Mouse (Mus musculus): ENCODE results near the gene Cox6b1. TPM values are rescaled to one million over a fixed set of nuclear protein-coding genes. Genes with fewer than 3 reads are reported as not detected.

Gene Cox6b1
- polyA plus RNA-seq, 1 experiment from 2014 or later: 871 TPM

DNA sequence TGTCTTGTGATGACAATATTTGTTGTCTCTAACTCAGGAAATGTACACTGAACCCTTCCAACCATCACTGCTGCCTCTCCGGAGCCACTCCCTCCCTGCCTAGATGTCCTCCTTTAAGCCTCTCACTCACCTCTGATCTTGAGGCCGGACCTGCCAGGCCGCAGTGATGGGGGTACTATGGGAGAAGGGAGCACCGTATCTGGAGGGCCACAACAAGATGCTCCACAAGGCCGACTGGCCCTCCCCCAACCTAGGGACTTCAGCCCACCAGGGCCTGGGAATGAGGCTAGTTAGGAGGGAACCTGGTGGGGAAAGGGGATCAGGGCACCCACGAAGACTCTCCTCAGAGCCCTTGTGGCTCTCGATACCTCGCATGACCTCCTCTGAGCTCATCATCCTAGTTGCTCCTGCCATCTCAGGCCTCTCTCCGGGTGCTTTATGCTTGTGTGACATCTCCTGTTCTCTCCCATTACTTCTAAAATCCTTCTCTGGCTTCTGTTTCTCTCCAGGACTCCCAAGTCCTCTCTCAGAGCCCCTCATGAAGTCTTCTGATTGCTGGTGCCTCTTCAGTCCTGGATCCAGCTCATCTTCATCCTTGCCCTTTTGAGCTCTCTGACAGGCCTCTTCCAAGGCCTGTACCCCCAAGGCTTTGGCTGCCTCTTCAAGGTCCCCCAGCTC lies 34.9 kb downstream of the Cox6b1 start:
- no peak overlapping the region for H3K4me2 ChIP-seq
- WGBS: 88% methylated on average over 9 of the region's 9 CpGs
- H3K36me3 ChIP-seq (replicated peaks): peaks cover 7% of the 10 kb centered on the region
- H3K4me1 ChIP-seq: peaks cover 26% of the 10 kb centered on the region
- ATAC-seq (ENCODE audit: low FRiP score): no peak
- H3K9ac ChIP-seq: no peak overlapping the region
- no peak overlapping the region for H3K4me3 ChIP-seq (replicated peaks)
- no peak overlapping the region for H3K27ac ChIP-seq
- no peaks in the 10 kb centered on the region for H3K9me3 ChIP-seq
- H3K27me3 ChIP-seq: no peaks in the 10 kb centered on the region

DNA sequence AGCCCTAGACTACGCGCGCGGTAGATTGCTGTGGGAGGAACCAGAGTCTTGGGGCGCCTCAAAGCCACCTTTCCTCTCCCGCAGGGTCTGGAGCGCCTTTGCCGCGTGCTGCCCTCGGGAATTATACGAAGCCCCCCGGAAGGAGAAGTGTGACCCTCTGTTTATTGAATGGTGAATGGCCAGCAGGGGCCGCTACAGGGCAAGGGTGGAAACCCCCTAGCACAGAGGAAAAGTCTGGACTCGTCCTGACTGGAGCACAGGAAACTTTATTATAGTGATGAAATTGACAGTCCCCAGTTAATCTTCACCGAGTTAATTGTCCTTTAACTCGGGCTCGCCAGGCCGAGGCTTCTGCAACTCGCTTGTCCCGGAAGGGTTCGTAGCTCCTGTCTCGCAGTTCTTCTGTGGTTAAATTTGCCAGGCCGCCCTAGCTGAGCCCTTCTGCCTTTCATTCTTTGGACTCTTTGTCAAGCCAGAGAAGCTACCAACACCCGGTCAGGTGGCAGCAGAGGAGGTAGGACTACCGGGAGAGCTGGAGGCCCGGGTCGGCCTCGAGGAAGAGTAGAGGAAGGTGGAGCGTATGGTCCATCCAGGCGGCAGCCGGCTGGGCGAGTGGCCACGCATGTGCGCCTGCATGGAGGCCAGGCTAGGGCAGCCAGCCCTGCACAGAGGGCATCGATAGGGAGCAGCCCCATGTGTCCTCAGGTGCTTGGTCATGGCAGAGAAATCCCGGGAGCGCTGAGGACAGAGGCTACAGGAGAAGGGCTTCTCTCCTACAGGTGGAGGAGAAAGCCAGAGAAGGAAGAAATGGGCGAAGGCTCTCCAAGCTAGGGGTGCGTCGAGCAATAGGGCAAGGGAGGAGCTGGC lies 36.3 kb downstream of the Cox6b1 start:
- Histone ChIP-seq H3K9ac (peak overlapping the region; percentile 99), H3K4me2 (peak overlapping the region; percentile 96), H3K4me3 (replicated peaks) (peak overlapping the region; percentile 99), H3K27ac (peak overlapping the region; percentile 95), H3K4me1 (peaks cover 27% of the 10 kb centered on the region), H3K27me3 (no peaks in the 10 kb centered on the region), H3K9me3 (no peaks in the 10 kb centered on the region), H3K36me3 (replicated peaks) (peaks cover 21% of the 10 kb centered on the region)
- ATAC-seq (ENCODE audit: low FRiP score): peak; percentile 60
- 29% methylated on average over 40 of the region's 40 CpGs for WGBS

DNA sequence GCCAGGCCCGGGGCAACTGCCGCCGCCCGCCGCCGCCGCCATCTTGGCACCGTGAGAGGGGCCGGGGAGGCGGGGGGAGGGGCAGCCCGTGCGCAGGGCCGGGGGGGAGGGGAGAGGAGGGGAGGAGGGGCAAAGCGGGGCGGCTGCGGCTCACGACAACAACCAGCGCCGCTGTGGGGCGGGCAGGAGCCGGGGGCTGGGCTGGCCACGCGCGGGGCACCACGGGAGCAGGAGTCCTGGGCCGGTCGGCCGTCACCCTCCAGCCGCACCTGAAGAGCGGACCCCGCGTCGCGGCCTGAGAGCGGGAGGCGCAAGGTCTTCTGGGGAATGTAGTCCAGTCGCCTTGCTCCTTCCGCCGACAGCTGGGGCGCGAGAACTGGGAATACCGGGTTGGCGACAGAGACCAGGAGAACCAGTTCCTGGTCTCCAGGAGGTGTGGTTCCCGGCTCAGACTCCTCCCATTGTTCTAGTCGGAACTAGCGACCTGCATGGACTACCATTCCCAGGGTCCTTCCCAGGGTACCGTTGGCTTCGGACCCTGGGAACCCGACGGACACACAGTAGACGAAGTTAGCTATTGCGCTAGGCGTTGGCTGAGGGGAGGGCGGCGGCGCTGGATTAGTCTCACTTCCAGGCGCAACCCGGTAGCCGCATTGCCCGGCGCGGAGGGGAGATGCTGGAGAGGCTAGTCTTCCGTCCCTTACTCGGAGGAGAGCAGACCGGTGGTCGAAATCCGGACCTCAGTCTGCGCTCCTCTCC lies 37.1 kb downstream of the Cox6b1 start, which contains the start of gene Kmt2b:
Gene Kmt2b (minus strand): TSS at position 51 of the 759 bp plus-strand sequence.
- H3K27ac ChIP-seq: peak within 1 kb of the TSS; percentile 95
- H3K9me3 ChIP-seq: no peaks in the 10 kb centered on the region
- H3K4me3 ChIP-seq (replicated peaks): peak within 1 kb of the TSS; percentile 99
- H3K4me2 ChIP-seq: peak within 1 kb of the TSS; percentile 96
- peaks cover 29% of the 10 kb centered on the region for H3K36me3 ChIP-seq (replicated peaks)
- WGBS: under 1% methylated on average over 51 of the region's 68 CpGs
- H3K4me1 ChIP-seq: peaks cover 27% of the 10 kb centered on the region
- H3K9ac ChIP-seq: peak within 1 kb of the TSS; percentile 99
- H3K27me3 ChIP-seq: no peaks in the 10 kb centered on the region
- peak; percentile 96 for ATAC-seq (ENCODE audit: low FRiP score)

DNA sequence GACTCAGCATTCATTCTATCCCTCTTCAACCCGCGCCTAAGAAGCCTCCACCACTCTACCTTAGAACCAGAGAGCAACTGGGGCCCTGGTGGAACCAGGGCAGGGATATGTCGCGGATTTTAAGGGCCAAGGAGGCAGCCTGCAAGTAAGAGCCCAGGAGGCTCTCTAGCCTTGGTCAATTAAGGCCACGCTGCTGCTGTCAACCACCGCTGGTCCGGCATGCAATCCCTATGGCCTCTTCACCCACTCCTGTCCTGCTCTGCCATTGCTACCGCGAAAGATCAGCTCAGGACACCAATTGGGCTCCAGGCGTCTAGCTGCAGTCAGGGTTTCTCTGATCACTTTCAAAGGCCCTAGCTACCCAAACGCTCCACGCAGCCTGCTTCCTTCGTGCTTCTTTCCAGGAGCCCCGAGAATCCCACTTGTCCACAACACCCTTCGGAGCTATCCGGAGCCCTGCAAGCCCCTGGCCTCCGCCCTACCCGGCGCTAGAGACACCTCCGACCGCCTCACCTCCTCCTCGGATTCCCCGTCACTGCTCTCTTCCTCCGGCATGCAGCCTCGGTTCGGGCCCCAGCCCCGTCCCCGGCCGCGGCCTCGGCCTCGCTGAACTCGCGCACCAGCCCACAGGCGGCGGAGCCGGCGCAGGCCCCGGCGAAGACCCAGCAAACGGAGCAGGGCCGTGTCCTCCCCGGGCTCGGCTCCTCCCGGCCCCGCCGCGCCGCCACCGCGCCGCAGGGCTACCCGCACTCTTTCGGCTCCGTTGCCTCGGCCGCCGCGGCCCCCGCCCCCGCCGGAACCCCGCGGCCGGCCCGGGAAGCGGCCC lies 37.9 kb downstream of the Cox6b1 start:
- Histone ChIP-seq H3K9me3 (no peaks in the 10 kb centered on the region), H3K4me3 (replicated peaks) (peak overlapping the region; percentile 99), H3K27ac (peak overlapping the region; percentile 95), H3K9ac (peak overlapping the region; percentile 99), H3K27me3 (no peaks in the 10 kb centered on the region), H3K4me2 (peak overlapping the region; percentile 96), H3K4me1 (peaks cover 27% of the 10 kb centered on the region), H3K36me3 (replicated peaks) (peaks cover 37% of the 10 kb centered on the region)
- ATAC-seq (ENCODE audit: low FRiP score): peak; percentile 55
- under 1% methylated on average over 59 of the region's 67 CpGs for WGBS

DNA sequence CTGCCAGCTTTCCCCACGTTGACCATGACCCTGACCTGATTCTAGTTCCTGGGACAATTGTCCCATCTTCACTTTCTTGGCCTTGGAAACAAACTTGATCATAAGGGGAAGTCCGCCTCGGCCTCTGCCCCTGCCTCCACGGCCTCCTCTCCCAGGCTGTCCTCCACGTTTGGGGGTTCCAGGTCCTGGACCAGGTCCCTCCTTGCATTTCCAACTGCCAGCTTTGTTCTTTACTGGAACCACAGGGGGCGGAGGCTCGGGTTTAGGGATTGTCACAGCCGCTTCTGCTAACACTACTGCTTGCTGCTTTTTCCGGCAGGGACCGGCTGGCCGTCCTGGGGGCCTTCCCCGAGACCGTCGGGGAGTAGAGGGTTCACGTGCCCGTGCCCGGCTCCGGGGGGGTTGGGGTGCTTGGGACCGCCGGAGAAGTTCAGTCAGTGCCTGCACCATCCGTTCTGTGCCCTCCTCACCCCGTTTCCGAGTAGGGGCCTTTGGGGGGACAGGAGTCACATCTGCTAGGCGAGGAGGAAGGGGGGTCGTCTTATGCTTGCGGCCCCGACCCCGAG lies 39.4 kb downstream of the Cox6b1 start:
- Histone ChIP-seq H3K4me1 (peaks cover 24% of the 10 kb centered on the region), H3K9ac (peak overlapping the region; percentile 99; the same call in 1 of the 2 replicates), H3K4me3 (replicated peaks) (peak overlapping the region; percentile 99), H3K27ac (no peak overlapping the region), H3K4me2 (peak overlapping the region; percentile 96), H3K9me3 (no peaks in the 10 kb centered on the region), H3K36me3 (replicated peaks) (peaks cover 52% of the 10 kb centered on the region), H3K27me3 (no peaks in the 10 kb centered on the region)
- no peak for ATAC-seq (ENCODE audit: low FRiP score)
- 92% methylated on average over 28 of the region's 28 CpGs for WGBS

DNA sequence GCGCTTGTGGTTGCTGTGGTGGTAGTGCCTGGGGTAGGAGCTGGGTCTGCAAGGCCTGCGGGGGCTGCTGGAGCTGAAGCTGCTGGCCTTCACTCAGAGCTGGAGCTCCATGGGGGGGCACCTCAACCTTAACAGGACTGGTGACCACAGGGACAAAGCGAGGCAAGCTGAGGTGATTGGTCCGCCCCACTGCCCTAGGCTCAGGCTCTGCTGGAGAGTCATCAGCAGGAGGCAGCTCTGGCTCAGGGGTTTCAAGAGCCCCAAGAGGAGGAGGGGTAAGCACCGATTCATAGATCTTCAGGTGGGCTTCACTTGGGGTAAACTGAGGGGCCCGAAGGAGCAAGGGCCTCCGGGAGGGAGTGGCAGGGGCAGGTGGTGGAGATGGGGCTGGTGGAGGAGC lies 40.8 kb downstream of the Cox6b1 start:
- Histone ChIP-seq H3K9ac (no peak overlapping the region), H3K36me3 (replicated peaks) (peaks cover 66% of the 10 kb centered on the region), H3K9me3 (no peaks in the 10 kb centered on the region), H3K4me3 (replicated peaks) (no peak overlapping the region), H3K4me2 (no peak overlapping the region), H3K4me1 (peaks cover 24% of the 10 kb centered on the region), H3K27ac (no peak overlapping the region), H3K27me3 (no peaks in the 10 kb centered on the region)
- WGBS: 94% methylated on average over 7 of the region's 7 CpGs
- ATAC-seq (ENCODE audit: low FRiP score): no peak

DNA sequence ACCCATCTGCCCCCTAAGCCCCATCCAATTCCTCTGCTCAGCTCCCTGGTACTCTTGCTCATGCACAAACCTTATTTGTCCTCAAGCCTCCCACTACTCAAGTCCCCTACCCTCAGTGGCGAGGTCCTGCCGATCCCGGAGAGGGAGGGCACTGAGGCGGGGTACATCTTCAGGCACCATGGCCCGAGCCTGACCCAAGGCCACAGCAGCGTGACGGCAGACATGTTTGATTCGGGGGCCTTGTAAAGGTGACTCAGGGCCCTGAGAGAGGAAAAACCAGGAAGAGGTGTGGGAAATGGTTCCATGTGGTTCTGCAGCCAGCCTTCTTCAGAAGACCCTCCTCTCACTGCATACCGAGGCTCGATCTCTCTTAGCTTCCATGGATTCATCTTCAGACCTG lies 41.6 kb downstream of the Cox6b1 start:
- H3K9ac ChIP-seq: no peak overlapping the region
- peaks cover 18% of the 10 kb centered on the region for H3K4me1 ChIP-seq
- ATAC-seq (ENCODE audit: low FRiP score): no peak
- H3K9me3 ChIP-seq: no peaks in the 10 kb centered on the region
- peaks cover 74% of the 10 kb centered on the region for H3K36me3 ChIP-seq (replicated peaks)
- no peaks in the 10 kb centered on the region for H3K27me3 ChIP-seq
- WGBS: 93% methylated on average over 10 of the region's 10 CpGs
- H3K4me3 ChIP-seq (replicated peaks): no peak overlapping the region
- no peak overlapping the region for H3K27ac ChIP-seq
- no peak overlapping the region for H3K4me2 ChIP-seq

DNA sequence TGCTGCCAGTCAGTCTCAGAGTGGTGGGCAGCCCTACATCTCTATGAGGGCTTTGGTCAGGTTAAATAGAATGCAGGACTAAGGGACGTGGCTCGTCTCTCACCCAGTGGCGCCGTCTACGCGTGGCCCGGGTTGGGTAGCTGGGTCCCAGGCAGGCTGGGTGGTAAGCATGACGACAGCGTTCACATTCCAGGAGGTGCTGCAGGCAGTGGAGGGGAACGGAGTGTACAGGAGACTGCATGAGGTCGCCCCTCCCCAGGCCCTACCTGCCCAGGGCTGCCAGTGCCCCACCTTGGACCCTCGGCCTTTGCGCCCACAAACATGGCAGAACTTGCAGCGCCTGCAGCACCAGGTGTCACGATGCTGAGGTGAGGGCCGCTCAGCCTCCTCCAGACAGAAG lies 44.4 kb downstream of the Cox6b1 start:
- Histone ChIP-seq H3K4me1 (peaks cover 5% of the 10 kb centered on the region), H3K36me3 (replicated peaks) (peaks cover 99% of the 10 kb centered on the region), H3K4me2 (no peak overlapping the region), H3K9me3 (no peaks in the 10 kb centered on the region), H3K27ac (no peak overlapping the region), H3K4me3 (replicated peaks) (no peak overlapping the region), H3K9ac (no peak overlapping the region), H3K27me3 (no peaks in the 10 kb centered on the region)
- ATAC-seq (ENCODE audit: low FRiP score): no peak
- WGBS: 97% methylated on average over 16 of the region's 16 CpGs

DNA sequence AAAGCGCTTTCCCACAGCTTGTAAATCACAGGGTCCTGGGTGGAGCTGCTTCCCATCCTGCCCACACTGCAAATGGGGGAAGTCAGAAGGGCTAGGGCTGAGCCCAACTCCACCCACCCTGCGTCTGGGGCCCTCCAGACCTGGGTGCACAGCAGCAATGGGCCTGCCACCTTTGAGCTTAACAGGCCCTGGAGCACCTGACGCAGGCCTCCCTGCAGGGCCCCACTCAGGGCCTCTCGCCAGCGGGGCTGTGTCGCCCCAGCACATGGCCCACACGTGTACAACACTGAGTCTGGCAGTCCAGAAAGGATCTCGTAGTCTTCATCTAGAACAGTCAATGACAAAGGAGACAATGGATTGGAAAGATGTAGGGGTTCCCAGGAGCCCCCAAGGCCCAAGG lies 46.0 kb downstream of the Cox6b1 start:
- Histone ChIP-seq H3K4me1 (no peaks in the 10 kb centered on the region), H3K9me3 (no peaks in the 10 kb centered on the region), H3K4me3 (replicated peaks) (no peak overlapping the region), H3K27me3 (no peaks in the 10 kb centered on the region), H3K9ac (no peak overlapping the region), H3K36me3 (replicated peaks) (peaks cover 99% of the 10 kb centered on the region), H3K4me2 (no peak overlapping the region), H3K27ac (no peak overlapping the region)
- 94% methylated on average over 8 of the region's 8 CpGs for WGBS
- no peak for ATAC-seq (ENCODE audit: low FRiP score)

DNA sequence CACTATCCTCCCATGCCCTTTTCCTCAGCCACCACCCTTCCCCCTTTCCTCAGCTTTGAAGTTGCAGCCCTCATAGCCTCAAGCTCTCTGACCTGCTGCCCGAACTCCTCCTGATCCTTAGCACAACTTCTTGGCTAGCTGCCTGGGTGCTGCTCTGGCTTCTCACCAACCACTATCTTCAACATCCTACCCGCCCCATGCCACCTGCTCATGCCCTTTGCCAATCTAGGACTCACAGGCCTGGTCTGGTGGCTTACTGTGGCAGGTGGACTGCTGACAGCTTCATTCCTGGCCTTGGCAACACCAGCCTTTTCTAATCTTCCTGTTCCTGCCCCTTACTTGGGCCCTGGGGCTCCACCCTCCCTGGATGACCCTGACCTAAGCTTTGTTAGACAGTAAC lies 53.0 kb downstream of the Cox6b1 start:
- 85% methylated on average over 2 of the region's 2 CpGs for WGBS
- no peaks in the 10 kb centered on the region; the same call in 1 of the 2 replicates for H3K4me1 ChIP-seq
- H3K36me3 ChIP-seq (replicated peaks): peaks cover 97% of the 10 kb centered on the region
- no peak overlapping the region for H3K4me3 ChIP-seq (replicated peaks)
- H3K27me3 ChIP-seq: no peaks in the 10 kb centered on the region
- no peak for ATAC-seq (ENCODE audit: low FRiP score)
- H3K9me3 ChIP-seq: no peaks in the 10 kb centered on the region
- no peak overlapping the region for H3K27ac ChIP-seq
- no peak overlapping the region for H3K4me2 ChIP-seq
- H3K9ac ChIP-seq: no peak overlapping the region

DNA sequence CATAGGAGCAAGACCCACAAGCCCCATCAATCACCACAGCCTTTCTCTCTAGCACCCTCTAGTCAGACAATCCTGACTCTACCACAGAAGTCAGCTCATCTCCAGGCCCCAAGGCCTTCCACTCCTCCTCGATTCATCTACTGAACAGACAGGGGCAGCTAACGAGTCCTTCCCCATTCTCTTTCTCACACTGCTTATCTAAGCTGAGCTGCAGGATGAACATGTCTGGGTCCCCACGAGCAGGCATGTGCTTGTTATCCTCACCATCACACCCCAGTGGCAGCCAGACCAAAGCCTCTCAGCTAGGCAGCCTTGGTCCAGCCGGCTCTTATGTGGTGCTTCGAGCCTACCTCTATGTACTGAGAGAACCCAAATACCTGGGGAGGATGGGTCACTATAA lies 53.6 kb downstream of the Cox6b1 start:
- H3K4me3 ChIP-seq (replicated peaks): no peak overlapping the region
- ATAC-seq (ENCODE audit: low FRiP score): no peak
- no peak overlapping the region for H3K9ac ChIP-seq
- 89% methylated on average over 5 of the region's 5 CpGs for WGBS
- no peaks in the 10 kb centered on the region for H3K27me3 ChIP-seq
- peaks cover 95% of the 10 kb centered on the region for H3K36me3 ChIP-seq (replicated peaks)
- H3K9me3 ChIP-seq: no peaks in the 10 kb centered on the region
- H3K4me1 ChIP-seq: no peaks in the 10 kb centered on the region; the same call in 1 of the 2 replicates
- H3K4me2 ChIP-seq: no peak overlapping the region
- H3K27ac ChIP-seq: no peak overlapping the region
